In the genomic region with DNA sequence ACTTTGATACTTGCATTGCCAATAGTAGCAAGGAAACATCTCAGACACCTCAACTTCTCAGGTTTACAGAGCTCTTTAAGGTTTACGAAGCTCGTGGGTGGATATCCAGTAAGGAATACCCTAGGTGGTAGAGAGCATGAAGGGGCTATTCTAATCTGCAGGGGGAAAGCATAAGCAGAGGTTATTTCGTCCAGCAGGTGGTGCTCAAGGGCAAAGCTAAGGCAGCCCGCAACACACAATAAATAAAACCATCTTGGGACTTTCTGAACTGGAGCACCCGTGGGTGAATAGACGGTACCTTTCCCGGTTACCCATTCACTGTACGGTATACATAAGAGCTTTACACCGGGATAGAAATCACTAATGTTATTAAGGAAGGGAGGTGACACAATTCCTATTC, we compare ENCODE assay signal across 8 mouse cellular contexts.
A peak's percentile ranks its signal among the peaks of the same experiment; 100 is the strongest.
DNase-seq lines count a peak whose midpoint lies in the region; ATAC-seq and TF ChIP-seq lines count a peak whose summit lies in the region.

No protein-coding gene starts in this region.

- no peaks in the 10 kb centered on the region for H3K4me1 ChIP-seq in bone marrow macrophage, adult 2 months (ENCODE audit: control insufficient read depth, insufficient read depth, low read length)
- H3K4me1 ChIP-seq in liver, embryonic 13.5 days (replicated peaks) = no peaks in the 10 kb centered on the region
- no peaks in the 10 kb centered on the region for H3K4me1 ChIP-seq in neural tube, embryonic 12.5 days
- no peaks in the 10 kb centered on the region for H3K4me1 ChIP-seq in stomach, postnatal 0 days (replicated peaks; ENCODE audit: control insufficient read depth, insufficient read depth)

- TF ChIP-seq CTCF in C2C12 (IDR thresholded peaks at IDR 0.05; ENCODE audit: control insufficient read depth, insufficient read depth, insufficient read length) = peak; percentile 26
- peak; percentile 70; the same call in 1 of the 2 replicates for TF ChIP-seq CTCF in bone marrow macrophage, adult 2 months (IDR thresholded peaks at IDR 0.05; ENCODE audit: low read depth, low read length)
- peak; percentile 94 for TF ChIP-seq CTCF in stomach, postnatal 0 days (IDR thresholded peaks at IDR 0.05; ENCODE audit: low read depth)

- peaks cover 28% of the 10 kb centered on the region for H3K79me2 ChIP-seq in C2C12 (ENCODE audit: control insufficient read depth, insufficient read depth)

- peak; percentile 36 for DNase-seq in fibroblast of lung, adult 2 months (ENCODE audit: low read depth)
- DNase-seq in heart, postnatal 10 days = peak; percentile 75 to 85
- peak; percentile 69 to 90 for DNase-seq in kidney, postnatal 36 days
- DNase-seq in liver, embryonic 13.5 days = peak; percentile 6
- peak; percentile 83 for DNase-seq in stomach, postnatal 0 days (ENCODE audit: low spot score)

- TF ChIP-seq POLR2A in bone marrow macrophage, adult 2 months (IDR thresholded peaks at IDR 0.05; ENCODE audit: borderline replicate concordance, low read depth, low read length) = no peak

- H3K79me3 ChIP-seq in C2C12 (ENCODE audit: low read depth) = peaks cover 12% of the 10 kb centered on the region

- no peaks in the 10 kb centered on the region for H3K27me3 ChIP-seq in C2C12 (ENCODE audit: control insufficient read depth, insufficient read depth, insufficient read length)
- H3K27me3 ChIP-seq in liver, embryonic 13.5 days = no peaks in the 10 kb centered on the region
- H3K27me3 ChIP-seq in neural tube, embryonic 12.5 days (replicated peaks) = no peaks in the 10 kb centered on the region
- H3K27me3 ChIP-seq in stomach, postnatal 0 days (ENCODE audit: control insufficient read depth, insufficient read depth, low read length) = no peaks in the 10 kb centered on the region

- no peak for TF ChIP-seq EP300 in stomach, postnatal 0 days (optimal IDR thresholded peaks at IDR 0.05)

- no peak overlapping the region for H3K27ac ChIP-seq in bone marrow macrophage, adult 2 months (ENCODE audit: insufficient read depth, low read depth, low read length)
- H3K27ac ChIP-seq in liver, embryonic 13.5 days = no peak overlapping the region
- no peak overlapping the region for H3K27ac ChIP-seq in neural tube, embryonic 12.5 days
- H3K27ac ChIP-seq in stomach, postnatal 0 days (replicated peaks) = no peak overlapping the region

- 19% methylated on average over 9 of the region's 9 CpGs for WGBS in liver, embryonic 13.5 days (ENCODE audit: insufficient replicate concordance)
- 27% methylated on average over 9 of the region's 9 CpGs for WGBS in neural tube, embryonic 12.5 days
- WGBS in stomach, postnatal 0 days = 14% methylated on average over 9 of the region's 9 CpGs

- no peak overlapping the region for H3K4me2 ChIP-seq in liver, embryonic 13.5 days
- no peak overlapping the region for H3K4me2 ChIP-seq in neural tube, embryonic 12.5 days (replicated peaks)
- peak overlapping the region; percentile 42 for H3K4me2 ChIP-seq in stomach, postnatal 0 days (replicated peaks; ENCODE audit: low read depth)

- 0 out of 2 replicates have a peak, but pooled peaks have one; percentile 41 for ATAC-seq in liver, embryonic 13.5 days (ENCODE audit: low read depth)
- peak; percentile 80 for ATAC-seq in neural tube, embryonic 12.5 days (ENCODE audit: low FRiP score, low read depth)
- ATAC-seq in stomach, postnatal 0 days (ENCODE audit: low FRiP score, low TSS enrichment) = peak; percentile 12; the same call in 1 of the 2 replicates

- intact Hi-C loops in heart, postnatal 10 days (cut with DNase I) = loop anchor here (2.0 to 10.0 kb wide), 3 partner anchors 142 to 996 kb away; no protein-coding TSS in a partner anchor

- H3K9ac ChIP-seq in liver, embryonic 13.5 days = no peak overlapping the region
- H3K9ac ChIP-seq in neural tube, embryonic 12.5 days = no peak overlapping the region
- H3K9ac ChIP-seq in stomach, postnatal 0 days (ENCODE audit: low read length) = no peak overlapping the region

- H3K9me3 ChIP-seq in liver, embryonic 13.5 days (replicated peaks) = no peaks in the 10 kb centered on the region
- no peaks in the 10 kb centered on the region for H3K9me3 ChIP-seq in neural tube, embryonic 12.5 days
- H3K9me3 ChIP-seq in stomach, postnatal 0 days (ENCODE audit: control insufficient read depth, low read length) = no peaks in the 10 kb centered on the region

- H3K36me3 ChIP-seq in C2C12 (ENCODE audit: control insufficient read depth, insufficient read depth) = peaks cover 6% of the 10 kb centered on the region
- no peaks in the 10 kb centered on the region for H3K36me3 ChIP-seq in liver, embryonic 13.5 days
- H3K36me3 ChIP-seq in neural tube, embryonic 12.5 days = no peaks in the 10 kb centered on the region
- no peaks in the 10 kb centered on the region for H3K36me3 ChIP-seq in stomach, postnatal 0 days (ENCODE audit: control insufficient read depth, insufficient read depth, low read length)

- H3K4me3 ChIP-seq in C2C12 (ENCODE audit: insufficient read depth, poor library complexity, severe bottlenecking) = no peak overlapping the region
- H3K4me3 ChIP-seq in bone marrow macrophage, adult 2 months (ENCODE audit: insufficient read depth, low read length) = no peak overlapping the region; the same call in 1 of the 2 replicates
- H3K4me3 ChIP-seq in liver, embryonic 13.5 days (replicated peaks) = no peak overlapping the region
- H3K4me3 ChIP-seq in neural tube, embryonic 12.5 days = no peak overlapping the region
- no peak overlapping the region for H3K4me3 ChIP-seq in stomach, postnatal 0 days (ENCODE audit: low read depth, low read length)

- no peak overlapping the region for H3ac ChIP-seq in C2C12 (ENCODE audit: control insufficient read depth, insufficient read length, low read depth)

TF ChIP-seq in C2C12, 6 proteins besides CTCF, POLR2A, EP300 and RAD21:
- TF ChIP-seq CEBPB (IDR thresholded peaks at IDR 0.05; ENCODE audit: low read depth) = no peak
- TF ChIP-seq USF1 (IDR thresholded peaks at IDR 0.05; ENCODE audit: low read depth) = no peak
- no peak for TF ChIP-seq FOSL1 (IDR thresholded peaks at IDR 0.05; ENCODE audit: insufficient read depth, low read length, poor library complexity, severe bottlenecking)
- TF ChIP-seq MAX (IDR thresholded peaks at IDR 0.05) = no peak
- no peak for TF ChIP-seq MYOD1 (IDR thresholded peaks at IDR 0.05; ENCODE audit: control insufficient read depth, insufficient read length, low read depth)
- no peak for TF ChIP-seq MYOG (IDR thresholded peaks at IDR 0.05; ENCODE audit: control insufficient read depth, extremely low read depth, insufficient read length)

Comparison
In these comparisons a context has a peak if more than half of its experiments do, and no peak if none do; other contexts are left out.
1. CTCF ChIP-seq: peak in every context shown above with its lines; median percentile 94 in stomach, postnatal 0 days; 70 in bone marrow macrophage, adult 2 months; 26 in C2C12.
2. DNase-seq: peak in every context shown above with its lines; median percentile 83 in stomach, postnatal 0 days; 80 in heart, postnatal 10 days; 80 in kidney, postnatal 36 days; 36 in fibroblast of lung, adult 2 months; 6 in liver, embryonic 13.5 days.
3. ATAC-seq: peak in every context shown above with its lines; median percentile 80 in neural tube, embryonic 12.5 days; 41 in liver, embryonic 13.5 days; 12 in stomach, postnatal 0 days.